Mouse (Mus musculus) heart, adult 11 months (tissue): ENCODE measurements around the gene Nadk.

ENCODE experiments used
- DNase-seq: peaks from one replicate; pipeline ENCODE4 v3.0.0; 2022

Gene Nadk

GRCm38 (mm10) chr4:155561661-155562442 is at the start of gene Nadk:
TSS of gene Nadk (plus strand) at chr4:155562378.
- peak; percentile 98 for DNase-seq

GRCm38 (mm10) chr4:155514810-155515209 is 47.4 kb upstream of the Nadk start:
- DNase-seq = peak; percentile 51

GRCm38 (mm10) chr4:155517948-155518517 is 44.1 kb upstream of the Nadk start:
- peak; percentile 83 for DNase-seq

GRCm38 (mm10) chr4:155522327-155522726 is 39.9 kb upstream of the Nadk start:
- peak; percentile 68 for DNase-seq

GRCm38 (mm10) chr4:155525751-155526150 is 36.4 kb upstream of the Nadk start:
- DNase-seq = peak; percentile 91

- peak; percentile 78 for DNase-seq
These were observed 32.9 kb upstream of the Nadk start for GRCm38 (mm10) chr4:155529294-155529693.

- DNase-seq = no peak
These were observed 12.2 kb upstream of the Nadk start for GRCm38 (mm10) chr4:155549993-155550392.

GRCm38 (mm10) chr4:155550446-155550845 is 11.7 kb upstream of the Nadk start:
- peak; percentile 37 for DNase-seq

GRCm38 (mm10) chr4:155551073-155551472 is 11.1 kb upstream of the Nadk start:
- peak; percentile 37 for DNase-seq

- peak; percentile 39 for DNase-seq
These were observed 9.2 kb upstream of the Nadk start for GRCm38 (mm10) chr4:155552917-155553532.

GRCm38 (mm10) chr4:155554880-155555279 is 7.3 kb upstream of the Nadk start:
- peak; percentile 80 for DNase-seq

- peak; percentile 7 for DNase-seq
These were observed 6.7 kb upstream of the Nadk start for GRCm38 (mm10) chr4:155555464-155555863.

- DNase-seq = peak; percentile 91
These were observed 2.7 kb upstream of the Nadk start for GRCm38 (mm10) chr4:155559454-155559853.

GRCm38 (mm10) chr4:155560932-155561331 is 1.2 kb upstream of the Nadk start:
- peak; percentile 97 for DNase-seq

- DNase-seq = peak; percentile 98
These were observed 684 bp downstream of the Nadk start for GRCm38 (mm10) chr4:155562725-155563399.

- peak; percentile 100 for DNase-seq
These were observed 1.4 kb downstream of the Nadk start for GRCm38 (mm10) chr4:155563400-155564231.

- peak; percentile 98 for DNase-seq
These were observed 2.3 kb downstream of the Nadk start for GRCm38 (mm10) chr4:155564315-155565069.

GRCm38 (mm10) chr4:155566555-155566954 is 4.4 kb downstream of the Nadk start:
- no peak for DNase-seq

GRCm38 (mm10) chr4:155568170-155568569 is 6.0 kb downstream of the Nadk start:
- no peak for DNase-seq

- DNase-seq = peak; percentile 86
These were observed 6.6 kb downstream of the Nadk start for GRCm38 (mm10) chr4:155568632-155569370.

GRCm38 (mm10) chr4:155569818-155570217 is 7.6 kb downstream of the Nadk start:
- DNase-seq = peak; percentile 75
